Mouse (Mus musculus) frontal cortex, postnatal 36 days (tissue): ENCODE measurements around the gene Cela3a.
"Not testable (repeated sequence)": the region's sequence is repeated elsewhere in the genome, so short reads cannot be mapped to it uniquely, and the experiment has no call there.

ENCODE experiments used
- DNase-seq, 2 experiments: peaks; one replicate each; pipeline ENCODE4 v3.0.0; 2022; ENCODE audit warnings: low spot score in 2 of 2

Cela3a gene

DNA sequence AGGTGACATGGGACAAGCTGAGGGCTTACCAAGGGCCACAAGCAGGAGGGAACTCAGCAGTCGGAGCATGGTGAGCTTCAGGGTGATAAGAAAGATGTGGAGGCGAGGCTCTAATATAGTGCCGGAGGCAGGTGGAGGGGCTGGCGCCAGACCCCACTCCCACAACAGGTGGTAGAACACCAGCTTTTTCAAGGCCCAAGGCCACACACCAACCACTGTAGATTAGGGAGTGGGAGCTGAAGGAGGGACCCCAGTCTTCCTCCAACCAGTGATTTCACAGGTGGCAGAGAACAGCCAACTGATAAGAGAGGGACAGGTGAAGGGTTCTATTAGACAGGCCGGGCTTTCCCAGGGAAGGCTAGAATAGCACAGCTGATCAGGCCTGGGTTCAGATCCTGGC lies at the start of gene Cela3a:
Cela3a (minus strand) TSS at position 101 of the 400 bp plus-strand sequence.
- no peak for DNase-seq

DNA sequence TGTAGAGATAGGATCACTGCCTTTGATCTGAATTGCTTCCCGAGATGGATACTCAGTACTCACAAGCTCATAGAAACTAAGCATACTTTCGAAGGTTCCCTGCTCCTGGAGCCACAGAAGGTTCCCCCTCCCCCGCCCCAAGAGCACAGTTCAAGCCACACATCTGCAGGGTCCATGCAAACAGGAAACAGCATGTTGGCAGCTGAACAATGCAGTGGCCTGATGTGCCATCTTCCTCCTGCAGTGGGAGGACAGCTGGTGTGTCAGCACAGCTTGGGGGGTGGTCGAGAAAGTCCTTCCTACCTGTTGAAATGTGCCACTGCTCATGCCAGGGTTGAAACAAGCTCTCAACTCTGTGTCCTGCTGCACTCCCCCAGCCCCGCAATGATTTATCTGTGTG lies 49.3 kb upstream of the Cela3a start:
- no peak for DNase-seq

DNA sequence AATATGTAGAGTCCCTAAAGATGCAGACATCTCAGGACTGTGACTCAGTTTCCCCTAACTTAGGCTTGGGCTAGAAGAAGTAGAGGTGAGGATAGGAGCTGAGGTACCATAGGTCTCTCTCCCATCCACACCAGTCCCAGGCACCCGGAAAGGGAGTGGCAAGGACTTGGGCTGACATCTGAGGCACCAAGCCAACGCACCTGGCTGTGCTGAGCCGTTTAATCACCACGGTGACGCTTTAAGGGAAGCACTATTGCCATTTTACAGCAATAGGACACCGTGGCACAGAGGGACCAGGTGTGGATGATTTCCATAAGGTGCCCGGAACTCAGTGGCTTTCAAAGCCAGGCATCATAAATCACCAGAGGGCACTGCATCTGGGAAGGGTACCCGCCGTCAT lies 48.7 kb upstream of the Cela3a start:
- no peak for DNase-seq

DNA sequence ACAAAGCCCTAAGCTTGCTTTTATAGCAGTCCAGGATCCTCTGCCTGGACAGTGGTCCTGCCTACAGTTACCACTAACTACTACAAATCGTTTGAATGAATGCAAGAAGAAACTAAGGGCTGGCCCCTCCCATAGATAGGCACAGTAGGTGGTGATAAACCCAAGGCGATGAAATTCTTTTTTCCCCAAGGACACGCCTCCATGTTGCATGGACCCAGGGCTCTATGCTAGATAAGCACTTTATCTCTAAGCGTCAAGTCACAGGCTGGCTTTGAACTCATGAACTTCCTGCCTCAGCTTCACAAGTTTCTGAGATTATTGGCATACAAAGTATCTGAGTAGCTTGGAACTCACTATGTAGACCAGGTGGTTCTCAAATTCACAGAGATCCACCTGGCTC lies 47.7 kb upstream of the Cela3a start:
- no peak for DNase-seq

DNA sequence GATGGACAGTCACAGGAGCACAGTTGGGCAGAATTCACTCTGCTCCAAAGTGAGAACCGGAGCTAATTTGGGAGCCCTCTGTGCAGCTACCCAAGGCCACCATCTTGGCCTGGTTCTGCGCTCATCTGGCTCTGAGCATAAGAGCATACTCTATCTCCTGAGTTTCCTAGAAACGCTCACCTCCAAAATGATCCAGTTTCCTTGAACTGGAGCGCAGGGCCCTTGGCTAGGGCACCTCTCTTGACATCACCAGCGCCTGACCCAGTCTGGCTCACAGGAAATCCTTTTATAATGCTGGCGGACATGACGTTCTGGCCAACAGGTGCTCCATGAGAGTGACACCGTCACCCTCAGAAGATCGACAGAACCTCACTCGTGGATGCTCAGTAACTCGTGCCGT lies 47.0 kb upstream of the Cela3a start:
- DNase-seq: no peak

DNA sequence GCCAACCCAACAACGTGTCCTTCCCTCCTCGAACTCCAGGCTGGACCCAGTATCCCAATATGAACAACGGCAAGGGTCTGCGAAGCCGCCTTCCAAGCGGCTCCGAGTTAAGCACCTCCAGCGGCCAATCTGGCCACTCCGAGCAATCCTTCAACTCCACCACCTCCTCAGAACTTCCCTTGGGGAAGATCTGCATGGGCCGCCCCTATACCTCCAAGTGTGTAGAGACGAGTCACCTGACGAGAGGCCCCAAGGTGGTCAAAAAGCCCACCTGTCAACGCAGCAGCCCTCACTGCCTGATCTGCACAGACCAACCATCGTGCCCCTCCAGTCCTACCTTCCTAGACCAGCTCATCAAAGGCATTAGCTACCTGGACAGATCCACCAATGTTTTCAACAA lies 45.0 kb upstream of the Cela3a start:
- DNase-seq: no peak

DNA sequence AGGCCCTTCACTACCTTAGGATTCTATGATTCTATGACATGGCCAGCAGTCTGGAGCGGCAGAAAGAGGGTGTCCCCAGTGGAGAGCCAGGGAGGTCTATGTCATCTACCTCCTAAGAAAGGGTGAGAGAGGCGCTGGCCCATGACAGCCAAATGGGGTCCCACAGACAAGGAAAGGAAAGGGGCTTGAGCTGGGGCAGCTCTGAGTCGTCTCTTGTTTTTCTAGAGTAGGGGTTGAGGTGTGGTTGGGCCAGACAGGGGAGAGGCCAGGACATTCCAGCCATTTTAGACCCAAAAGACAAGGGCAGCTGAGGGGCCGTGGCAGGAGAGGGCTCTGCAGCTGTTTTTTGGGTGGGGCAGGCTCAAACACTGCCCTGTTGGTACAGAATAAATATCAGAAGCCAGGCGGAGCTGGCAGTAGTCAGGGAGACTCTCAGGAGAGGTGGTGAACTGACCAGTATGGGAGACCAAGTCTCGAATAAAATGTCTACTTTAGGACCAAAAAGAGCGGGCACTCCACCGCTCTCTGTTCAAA lies 43.7 kb upstream of the Cela3a start, which contains the start of gene 1700013G24Rik:
1700013G24Rik (plus strand) TSS at position 51 of the 534 bp plus-strand sequence.
- DNase-seq: no peak

DNA sequence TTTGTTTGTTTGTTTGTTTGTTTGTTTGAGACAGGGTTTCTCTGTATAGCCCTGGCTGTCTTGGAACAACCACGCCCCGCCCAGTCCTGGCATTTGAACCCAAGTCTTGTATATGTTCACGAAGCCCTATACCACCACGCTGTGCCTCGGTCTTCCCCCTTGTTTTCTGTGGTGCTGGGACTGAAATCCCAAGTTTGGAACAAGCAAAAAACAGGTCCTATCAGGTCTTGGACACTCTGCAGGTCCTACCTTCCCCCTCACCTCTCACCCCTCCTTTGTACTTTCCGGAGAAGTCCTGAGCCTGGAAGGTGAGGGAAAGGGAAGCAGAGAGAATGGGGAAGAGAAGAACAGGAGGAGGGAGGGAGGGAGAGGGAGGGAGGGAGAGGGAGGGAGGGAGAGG lies 42.6 kb upstream of the Cela3a start:
- no peak for DNase-seq

DNA sequence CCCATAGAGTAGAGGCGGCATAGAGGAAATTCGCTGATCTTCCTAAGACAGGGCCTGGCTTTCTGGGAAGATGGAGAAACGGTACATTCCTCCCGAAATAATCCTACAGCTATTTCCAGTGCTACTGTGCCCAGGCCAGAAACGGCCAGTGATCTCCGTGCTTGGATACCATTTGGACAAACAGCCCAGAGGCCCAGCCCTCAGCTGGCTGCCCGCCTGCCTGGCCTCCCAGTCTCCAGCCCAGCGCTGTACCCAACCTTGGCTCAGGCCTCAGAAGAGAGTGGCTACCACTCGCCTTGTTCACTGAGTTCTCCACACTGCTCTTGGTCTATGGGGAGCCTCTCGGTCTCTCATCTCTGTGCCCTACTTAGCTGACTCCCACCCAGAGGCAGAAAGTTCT lies 40.1 kb upstream of the Cela3a start:
- no peak for DNase-seq

DNA sequence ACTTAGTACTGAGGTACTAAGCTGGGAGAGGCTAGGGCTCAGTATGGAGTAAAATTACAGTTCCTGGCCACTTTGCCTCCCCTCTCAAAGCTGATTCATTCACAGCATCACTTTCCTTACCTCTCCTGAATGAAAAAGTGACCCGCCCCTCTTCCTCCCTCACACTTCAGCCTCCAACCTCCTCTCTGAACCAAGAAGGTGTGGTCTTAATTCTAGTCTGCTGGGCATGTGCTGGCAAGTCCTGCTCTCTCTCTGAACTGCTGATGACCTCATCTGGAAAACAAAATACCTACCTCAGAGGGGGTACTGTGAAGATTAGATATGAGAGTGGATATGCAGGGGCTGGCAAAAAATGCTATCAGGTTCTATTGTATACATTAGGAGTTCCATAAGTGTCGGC lies 39.5 kb upstream of the Cela3a start:
- no peak for DNase-seq

DNA sequence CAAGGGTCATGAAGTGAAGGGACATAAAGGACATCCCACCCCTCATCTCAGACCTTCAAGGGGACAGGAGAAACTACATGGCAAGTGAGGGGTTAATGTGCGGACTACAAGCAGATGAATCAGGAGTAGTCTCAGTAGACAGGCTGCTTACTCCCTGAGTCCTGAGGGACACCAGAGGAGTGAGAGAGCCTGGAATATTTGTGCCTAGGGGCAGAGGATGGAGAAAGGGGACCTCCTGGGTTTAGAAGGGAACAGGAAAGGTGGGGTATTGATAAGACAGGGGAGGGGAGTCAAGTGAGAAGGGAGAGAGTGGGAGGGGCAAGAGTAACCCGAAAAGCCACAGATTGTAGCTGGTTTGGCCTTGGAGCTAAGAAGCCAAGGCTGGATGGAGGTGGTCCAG lies 39.0 kb upstream of the Cela3a start:
- no peak for DNase-seq

DNA sequence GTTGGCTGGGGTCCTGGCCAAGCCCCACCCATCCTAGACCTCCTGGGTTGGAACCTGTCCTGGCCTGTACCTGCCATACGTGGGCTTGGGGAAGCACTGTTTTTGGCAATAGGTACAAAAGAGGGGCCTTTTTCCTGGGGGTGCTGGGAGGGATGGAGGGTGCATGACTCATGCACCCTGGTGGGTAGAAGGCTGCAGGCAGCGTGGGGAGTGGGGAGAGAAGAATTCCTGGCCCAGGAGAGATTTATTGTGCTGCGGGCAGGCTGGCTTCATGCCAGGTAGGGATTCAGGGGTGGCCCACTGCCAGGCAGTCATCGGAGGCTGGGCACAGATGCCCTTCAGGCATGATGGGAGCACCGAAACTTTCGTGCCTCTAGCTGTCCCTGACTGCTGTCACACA lies 38.6 kb upstream of the Cela3a start:
- DNase-seq: peak in 1 of 2 experiments; percentile 37

DNA sequence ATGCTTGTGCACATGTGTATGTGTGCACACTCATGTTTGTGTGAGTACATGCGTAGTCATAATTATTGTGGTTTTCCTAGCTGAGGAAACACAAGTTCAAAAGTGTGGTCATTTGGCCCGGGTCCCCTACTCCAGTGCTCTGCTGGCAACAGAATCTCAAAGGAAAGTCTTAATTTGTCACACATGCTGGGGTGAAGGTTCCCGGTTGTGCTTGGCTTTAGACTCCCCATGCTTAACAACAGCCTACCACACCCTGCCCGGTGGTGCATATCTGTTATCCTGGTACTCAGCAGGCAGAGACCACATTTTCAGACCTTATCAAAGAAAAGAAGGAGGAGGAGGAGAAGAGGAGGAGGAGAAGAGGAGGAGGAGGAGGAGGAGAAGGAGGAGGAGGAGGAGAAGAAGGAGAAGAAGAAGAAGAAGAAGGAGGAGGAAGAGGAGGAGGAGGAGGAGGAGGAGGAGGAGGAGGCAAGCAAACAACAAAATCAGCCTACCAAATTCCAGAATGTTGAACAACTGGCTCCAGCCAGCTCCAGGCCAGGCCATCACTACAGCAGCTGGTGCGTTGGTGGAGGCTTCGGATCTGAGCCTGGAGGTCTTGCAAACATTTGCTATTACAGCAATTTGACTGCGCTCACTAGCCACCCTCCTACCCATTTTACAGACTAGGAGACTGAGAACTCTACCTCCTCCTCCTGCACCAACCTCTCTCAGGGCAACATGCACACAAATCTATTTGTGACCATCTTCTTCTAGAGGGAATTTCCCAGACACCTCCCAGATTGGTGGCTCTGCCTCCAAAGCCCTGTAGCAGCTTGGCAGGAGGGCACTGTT lies 38.0 kb upstream of the Cela3a start:
- peak in 1 of 2 experiments; percentile 12 for DNase-seq

DNA sequence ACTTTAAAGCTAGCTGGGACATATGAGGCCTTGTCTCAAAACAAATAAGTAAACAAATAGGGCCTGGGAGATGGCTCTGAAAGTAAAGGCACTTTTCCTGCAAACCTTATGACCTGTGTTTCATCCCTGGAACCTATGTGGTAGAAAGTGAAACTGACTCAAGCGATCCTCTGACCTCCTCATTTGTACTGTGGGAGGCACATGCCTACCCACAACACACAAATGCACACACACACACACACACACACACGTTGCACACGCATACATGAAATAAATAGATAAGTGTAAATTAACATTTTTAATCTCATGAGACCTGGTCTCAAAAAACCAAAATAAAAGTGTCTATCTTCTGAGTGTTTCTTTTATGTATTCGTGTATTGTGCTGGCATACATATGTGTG lies 36.3 kb upstream of the Cela3a start:
- no peak for DNase-seq

DNA sequence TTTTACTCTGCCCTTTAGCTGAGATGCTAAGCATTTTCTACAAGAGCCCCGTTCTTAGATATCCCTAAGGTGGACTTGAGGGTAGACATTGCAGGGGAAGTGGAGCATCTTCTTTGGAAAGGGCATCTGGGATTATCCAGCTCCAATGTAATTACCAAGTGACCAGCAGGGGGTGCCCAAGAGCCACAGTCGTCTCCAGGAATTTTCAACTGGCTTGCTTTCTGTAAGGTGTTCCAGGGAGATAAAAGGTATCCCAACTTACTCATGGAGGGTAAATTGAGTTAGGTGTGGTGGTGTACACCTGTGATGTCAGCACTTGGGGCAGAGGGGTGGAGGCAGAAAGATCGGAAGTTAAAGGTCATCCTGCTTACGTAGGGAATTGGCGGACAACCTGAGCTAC lies 34.0 kb upstream of the Cela3a start:
- DNase-seq: peak; percentile 80 to 83

DNA sequence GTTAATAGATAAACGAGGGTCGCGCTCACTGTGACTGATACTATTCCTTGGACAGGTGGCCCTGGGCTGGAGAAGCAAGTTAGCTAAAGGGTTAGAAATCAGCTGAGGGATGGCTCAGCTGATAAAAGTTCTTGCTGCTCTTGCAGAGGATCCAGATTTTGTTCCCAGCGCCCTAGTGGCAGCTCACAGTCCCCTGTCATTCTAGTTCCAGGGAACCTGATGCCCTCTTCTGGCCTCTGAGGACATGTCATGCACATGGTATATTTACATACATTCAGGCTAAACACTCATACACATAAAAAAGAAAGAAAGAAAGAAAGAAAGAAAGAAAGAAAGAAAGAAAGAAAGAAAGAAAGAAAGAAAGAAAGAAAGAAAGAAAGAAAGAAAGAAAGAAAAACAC lies 31.7 kb upstream of the Cela3a start:
- DNase-seq: no peak

DNA sequence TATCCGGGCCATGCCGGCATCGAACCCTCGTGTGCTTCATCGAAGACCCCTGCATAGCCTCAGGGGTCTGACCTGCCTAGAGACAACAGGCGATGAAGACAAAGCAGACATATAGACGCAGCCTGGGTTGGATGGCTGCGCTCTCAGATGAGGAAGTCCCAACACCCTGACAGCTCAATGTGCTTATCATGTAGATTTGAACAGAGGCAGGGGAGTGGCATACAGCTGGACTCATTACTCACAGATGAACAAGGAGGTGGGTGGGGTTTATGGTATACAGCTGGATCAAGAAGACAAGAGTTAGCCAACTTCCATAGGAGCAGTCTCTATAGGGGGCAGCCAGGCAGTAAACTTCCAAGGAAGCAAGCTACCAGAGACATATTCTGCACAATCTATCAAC lies 29.3 kb upstream of the Cela3a start:
- DNase-seq: no peak

DNA sequence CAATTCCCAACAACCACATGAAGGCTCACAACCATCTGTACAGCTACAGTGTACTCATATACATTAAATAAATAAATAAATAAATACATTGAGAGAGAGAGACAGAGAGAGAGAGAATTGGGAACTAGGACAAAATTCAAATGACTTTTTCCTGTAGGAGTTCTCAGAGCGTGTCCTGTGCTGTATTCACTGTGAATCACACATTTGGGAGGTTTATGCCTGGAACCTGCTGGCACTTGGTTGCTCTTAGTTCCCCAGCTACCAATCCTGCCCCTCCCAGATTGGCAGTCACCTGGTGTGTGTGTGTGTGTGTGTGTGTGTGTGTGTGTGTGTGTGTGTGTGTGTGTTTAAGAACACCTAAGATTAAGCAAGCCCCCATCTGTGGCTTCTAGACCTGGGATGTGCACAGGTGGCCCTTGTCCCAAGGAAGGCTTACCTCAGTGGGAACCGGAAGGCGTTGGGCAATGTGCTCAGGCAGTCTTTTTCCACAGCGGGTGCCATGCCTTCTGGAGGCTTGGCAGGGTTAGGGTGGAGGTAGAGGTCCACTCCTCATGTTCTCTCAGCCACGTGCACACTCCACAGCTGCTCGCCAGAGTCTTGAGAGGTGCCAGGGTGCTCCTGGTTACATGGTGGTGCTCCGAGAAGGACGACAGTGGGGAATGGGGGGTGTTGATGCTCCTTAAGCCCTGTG lies 27.5 kb upstream of the Cela3a start:
- DNase-seq: no peak

DNA sequence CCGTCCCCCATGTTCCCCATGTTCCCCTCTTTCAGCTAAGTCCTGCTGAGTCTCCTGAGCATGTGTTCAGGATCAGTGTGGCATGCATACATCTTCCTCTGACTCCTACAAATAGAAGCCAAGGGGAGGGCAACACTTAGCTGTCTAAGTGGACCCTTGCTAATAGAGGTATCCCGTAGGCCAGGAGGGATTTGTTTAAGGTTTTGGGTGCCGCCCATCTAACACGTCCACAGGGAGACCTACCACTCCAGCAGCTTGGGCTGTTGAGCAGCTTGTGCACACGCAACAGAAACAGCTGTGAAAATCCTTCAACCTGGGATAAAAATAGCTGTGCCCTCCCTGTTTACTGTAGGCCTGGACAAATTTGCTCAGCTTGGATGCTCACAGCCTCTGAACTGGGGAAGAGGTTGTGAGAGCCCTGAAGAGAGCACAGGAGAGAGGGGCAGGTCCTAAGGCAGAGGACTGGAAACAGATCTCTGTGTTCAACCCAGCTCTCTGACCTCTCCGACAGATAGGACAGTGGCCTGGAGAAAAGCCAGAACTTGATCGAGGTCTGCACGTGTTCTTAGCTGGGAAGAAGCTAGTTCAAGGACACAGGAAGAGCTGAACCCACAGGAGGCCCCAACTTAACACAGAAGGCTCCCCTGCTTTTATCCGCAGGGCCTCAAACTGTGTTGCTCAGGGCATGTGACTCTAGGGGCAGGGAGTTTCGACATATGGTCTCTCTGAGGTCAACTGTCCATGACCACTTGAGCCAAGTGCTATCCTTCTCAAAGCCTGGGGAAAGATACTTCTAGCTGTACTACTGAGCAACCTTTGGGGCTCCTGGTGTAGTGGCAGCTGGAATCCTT lies 23.3 kb upstream of the Cela3a start:
- DNase-seq: not testable (repeated sequence)

DNA sequence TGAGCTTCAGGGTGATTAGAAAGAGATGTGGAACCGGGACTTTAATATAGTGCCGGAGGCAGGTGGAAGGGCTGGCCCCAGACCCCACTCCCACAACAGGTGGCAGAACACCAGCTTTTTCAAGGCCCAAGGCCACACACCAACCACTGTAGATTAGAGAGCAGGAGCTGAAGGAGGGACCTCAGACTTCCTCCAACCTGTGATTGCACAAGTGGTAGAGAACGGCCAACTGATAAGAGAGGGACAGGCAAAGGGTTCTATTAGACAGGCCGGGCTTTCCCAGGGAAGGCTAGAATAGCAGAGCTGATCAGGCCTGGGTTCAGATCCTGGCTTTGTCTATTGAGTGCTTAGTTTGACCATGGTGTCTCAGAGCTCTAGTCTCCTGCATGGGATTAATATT lies 20.9 kb upstream of the Cela3a start, which contains the start of gene Cela3b:
Cela3b (minus strand) TSS at position 39 of the 400 bp plus-strand sequence.
- no peak for DNase-seq

DNA sequence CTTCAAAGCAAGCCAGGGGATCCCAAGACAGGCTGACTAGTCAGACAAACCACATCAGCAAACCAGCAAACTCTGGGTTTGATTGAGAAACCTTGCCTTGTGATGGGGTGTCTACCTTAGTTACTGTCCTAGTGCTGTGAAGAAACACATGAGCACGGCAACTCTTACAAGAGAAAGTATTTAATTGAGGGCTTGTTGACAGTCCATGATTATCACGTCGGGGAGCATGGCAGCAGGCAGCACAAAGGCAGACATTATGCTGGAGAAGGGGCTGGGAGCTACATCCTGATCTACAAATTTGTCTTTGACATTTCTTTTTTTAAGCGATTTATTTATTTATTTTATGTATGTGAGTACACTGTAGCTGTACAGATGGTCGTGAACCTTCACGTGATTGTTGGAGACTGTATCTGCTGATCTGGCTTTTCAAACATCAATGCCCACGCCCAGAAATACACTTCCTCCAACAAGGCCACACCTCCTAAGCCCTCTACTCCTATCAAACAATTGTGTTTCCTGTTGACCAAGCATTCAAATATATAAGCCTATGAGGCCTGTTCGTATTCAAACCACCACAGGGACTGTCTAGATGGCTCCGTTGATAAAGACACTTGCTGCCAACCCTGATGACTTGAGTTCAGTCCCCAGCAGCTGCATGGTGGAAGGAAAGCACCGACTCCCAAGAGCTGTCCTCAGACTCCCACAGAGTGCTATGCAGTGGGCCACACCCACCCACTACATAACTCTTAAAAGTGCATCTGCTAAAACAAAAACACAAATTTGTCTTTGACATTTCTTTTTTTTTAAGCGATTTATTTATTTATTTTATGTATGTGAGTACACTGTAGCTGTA lies 8.3 kb upstream of the Cela3a start:
- no peak for DNase-seq
